Mouse (Mus musculus) spleen, postnatal 4 days (tissue): ENCODE data around the gene Nisch.

ENCODE experiments used
- DNase-seq, 2 experiments: peaks; one replicate each; pipeline ENCODE4 v3.0.0; 2022; ENCODE audit warnings: low spot score in 2 of 2

The Nisch gene

GRCm38 (mm10) chr14:31161638-31162037 is 55.1 kb downstream of the Nisch start:
- no peak for DNase-seq

GRCm38 (mm10) chr14:31161191-31161590 is 55.6 kb downstream of the Nisch start:
- DNase-seq = no peak

- no peak for DNase-seq
Observed at GRCm38 (mm10) chr14:31160196-31161150, 56.3 kb downstream of the Nisch start.

- no peak for DNase-seq
Observed at GRCm38 (mm10) chr14:31145694-31146093, 71.1 kb downstream of the Nisch start.

- no peak for DNase-seq
Observed at GRCm38 (mm10) chr14:31141011-31141410, 75.7 kb downstream of the Nisch start.

- DNase-seq = no peak
Observed at GRCm38 (mm10) chr14:31140141-31140540, 76.6 kb downstream of the Nisch start.

GRCm38 (mm10) chr14:31139666-31140065 is 77.1 kb downstream of the Nisch start:
- DNase-seq = no peak

GRCm38 (mm10) chr14:31138897-31139429 is 77.8 kb downstream of the Nisch start:
- no peak for DNase-seq

- DNase-seq = no peak
Observed at GRCm38 (mm10) chr14:31138219-31138896, 78.4 kb downstream of the Nisch start.

GRCm38 (mm10) chr14:31137791-31138190 is 79.0 kb downstream of the Nisch start:
- no peak for DNase-seq

GRCm38 (mm10) chr14:31137281-31137595 is 79.5 kb downstream of the Nisch start:
- DNase-seq = no peak

- no peak for DNase-seq
Observed at GRCm38 (mm10) chr14:31136411-31137280, 80.1 kb downstream of the Nisch start.

GRCm38 (mm10) chr14:31135495-31136410 is 81.0 kb downstream of the Nisch start:
- DNase-seq = no peak

- peak in 1 of 2 experiments; percentile 11 for DNase-seq
Observed at GRCm38 (mm10) chr14:31134015-31135000, 82.4 kb downstream of the Nisch start.

GRCm38 (mm10) chr14:31133023-31133665 is 83.6 kb downstream of the Nisch start:
- no peak for DNase-seq

- DNase-seq = peak in 1 of 2 experiments; percentile 61
Observed at GRCm38 (mm10) chr14:31132491-31132975, 84.2 kb downstream of the Nisch start.

GRCm38 (mm10) chr14:31132031-31132430 is 84.7 kb downstream of the Nisch start:
- DNase-seq = peak; percentile 48 to 68

GRCm38 (mm10) chr14:31131272-31131821 is 85.4 kb downstream of the Nisch start:
- DNase-seq = no peak
